In the genomic region with DNA sequence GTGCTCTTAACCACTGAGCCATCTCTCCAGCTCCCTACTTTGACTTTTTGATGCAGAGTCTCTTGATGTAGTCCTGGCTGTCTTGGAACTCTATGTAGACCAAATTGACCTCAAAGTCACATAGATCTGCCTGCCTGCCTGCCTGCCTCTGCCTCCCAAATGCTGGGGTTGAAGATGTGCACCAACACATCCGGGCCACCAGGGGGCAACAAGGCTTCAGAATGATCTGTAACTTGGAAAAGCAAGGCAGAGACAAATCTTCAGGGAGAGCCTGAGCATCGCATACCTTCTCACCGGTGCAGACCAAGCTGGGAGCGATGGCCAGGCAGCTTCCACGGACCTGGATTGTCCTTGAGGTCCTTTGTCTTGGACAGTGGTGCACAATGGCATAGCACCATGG, we compare ENCODE assay signal across 9 mouse cellular contexts. TPM values are rescaled to one million over a fixed set of nuclear protein-coding genes. Genes with fewer than 3 reads are reported as not detected.
DNase-seq lines count a peak whose midpoint lies in the region; ATAC-seq and TF ChIP-seq lines count a peak whose summit lies in the region.
"Had no signal": no experiment of that assay in that cellular context is flagged by ENCODE, and none has a peak within 500 bp of the region (broad histone marks: within the 10 kb centered on the region; RNA-seq: fewer than 3 reads in every experiment).

No protein-coding gene starts in this region.

- H3K9ac ChIP-seq in kidney, embryonic 16.5 days (replicated peaks; ENCODE audit: low read length), result no peak overlapping the region
- H3K9ac ChIP-seq: liver, embryonic 15.5 days had no signal

- ATAC-seq in kidney, embryonic 16.5 days (ENCODE audit: low FRiP score, low TSS enrichment), result no peak

- H3K9me3 ChIP-seq in kidney, embryonic 16.5 days (ENCODE audit: low read length), result no peaks in the 10 kb centered on the region
- H3K9me3 ChIP-seq: liver, embryonic 15.5 days had no signal

- TF ChIP-seq POLR2A in lung, adult 2 months (IDR thresholded peaks at IDR 0.05; ENCODE audit: borderline replicate concordance, extremely low read depth, low read depth, low read length), result no peak

- peak; percentile 66 for DNase-seq in kidney, adult 11 months
- DNase-seq in ES-CJ7 (ENCODE audit: low read depth, low spot score), result peak; percentile 84
- DNase-seq in brain, adult 2 months (ENCODE audit: low read depth, low spot score), result peak; percentile 60
- DNase-seq in gastrocnemius, postnatal 25 days, result peak; percentile 30
- DNase-seq in lung, adult 2 months, result peak; percentile 63
- peak; percentile 51 to 79 for DNase-seq in spleen, postnatal 10 days (ENCODE audit: low spot score in 2 of 2)
- no peak for DNase-seq in left cerebral cortex, postnatal 36 days (ENCODE audit: low spot score in 2 of 2)

- H3K4me3 ChIP-seq in kidney, embryonic 16.5 days (ENCODE audit: low read length), result no peak overlapping the region
- no peak overlapping the region for H3K4me3 ChIP-seq in lung, adult 2 months (replicated peaks; ENCODE audit: extremely low read depth, low read depth, low read length)
- H3K4me3 ChIP-seq: liver, embryonic 15.5 days had no signal

- TF ChIP-seq CTCF in lung, adult 2 months (IDR thresholded peaks at IDR 0.05; ENCODE audit: insufficient read depth, low read length), result peak; percentile 78

- intact Hi-C loops in left cerebral cortex, postnatal 36 days (cut with DNase I), result no loop called here

- WGBS in kidney, embryonic 16.5 days, result 46% methylated on average over 5 of the region's 5 CpGs
- 28% methylated on average over 5 of the region's 5 CpGs for WGBS in lung, adult 2 months

- H3K27me3 ChIP-seq in kidney, embryonic 16.5 days (ENCODE audit: insufficient read depth, low read length), result no peaks in the 10 kb centered on the region
- H3K27me3 ChIP-seq: liver, embryonic 15.5 days had no signal

- no peak overlapping the region for H3K4me2 ChIP-seq in kidney, embryonic 16.5 days (replicated peaks; ENCODE audit: low read depth, low read length)
- H3K4me2 ChIP-seq: liver, embryonic 15.5 days had no signal

- H3K27ac ChIP-seq in kidney, embryonic 16.5 days (ENCODE audit: low read length), result no peak overlapping the region
- H3K27ac ChIP-seq: liver, embryonic 15.5 days had no signal

- H3K4me1 ChIP-seq in kidney, embryonic 16.5 days (ENCODE audit: insufficient read depth, low read length), result no peaks in the 10 kb centered on the region; the same call in 1 of the 2 replicates
- H3K4me1 ChIP-seq in lung, adult 2 months (ENCODE audit: control insufficient read depth, insufficient read depth, low read length), result peaks cover 6% of the 10 kb centered on the region

- peaks cover 4% of the 10 kb centered on the region; the same call in 1 of the 2 replicates for H3K36me3 ChIP-seq in kidney, embryonic 16.5 days (ENCODE audit: insufficient read depth, low read length)
- H3K36me3 ChIP-seq: liver, embryonic 15.5 days had no signal

RNA-seq across cellular contexts. Expression of gene Shisa5, which starts 7.9 kb away (rescaled TPM):
- polyA plus RNA-seq in kidney, embryonic 16.5 days (2015; fragmentation: Nextera tagmentation; extraction: Ambion mirVana), result 104 and 110 TPM in 2 replicates
- total RNA-seq in gastrocnemius, postnatal 25 days (2021), result 10 to 100 TPM; 12.9 to 21.6 TPM
- polyA plus RNA-seq in lung, adult 2 months (2012; rRNA removed), result 918 and 1,083 TPM in 2 replicates
- total RNA-seq in left cerebral cortex, postnatal 36 days (2021), result 10 to 100 TPM; 63.9 to 74.8 TPM

RNA-seq across cellular contexts. Expression of gene Trex1, which starts 13.2 kb away (rescaled TPM):
- polyA plus RNA-seq in kidney, embryonic 16.5 days (2015; fragmentation: Nextera tagmentation; extraction: Ambion mirVana), result 13.6 and 16.6 TPM in 2 replicates
- total RNA-seq in gastrocnemius, postnatal 25 days (2021), result 10 to 100 TPM in 1 of 2 experiments, 1 to 10 TPM in 1; 9.7 to 10.5 TPM
- 83.7 and 86.9 TPM in 2 replicates for polyA plus RNA-seq in lung, adult 2 months (2012; rRNA removed)
- 10 to 100 TPM; 12.5 to 15.7 TPM for total RNA-seq in left cerebral cortex, postnatal 36 days (2021)

RNA-seq across cellular contexts. Expression of gene Atrip, which starts 27.6 kb away (rescaled TPM):
- polyA plus RNA-seq in kidney, embryonic 16.5 days (2015; fragmentation: Nextera tagmentation; extraction: Ambion mirVana), result 26.7 and 30.7 TPM in 2 replicates
- 1 to 10 TPM; 7.9 to 8.4 TPM for total RNA-seq in gastrocnemius, postnatal 25 days (2021)
- polyA plus RNA-seq in lung, adult 2 months (2012; rRNA removed), result 18.8 and 21.9 TPM in 2 replicates
- 10 to 100 TPM; 26.6 to 34.1 TPM for total RNA-seq in left cerebral cortex, postnatal 36 days (2021)

RNA-seq across cellular contexts. Expression of gene Ccdc51, which starts 36.0 kb away (rescaled TPM):
- polyA plus RNA-seq in kidney, embryonic 16.5 days (2015; fragmentation: Nextera tagmentation; extraction: Ambion mirVana), result 16.5 and 16.8 TPM in 2 replicates
- 1 to 10 TPM; 6.9 to 7.5 TPM for total RNA-seq in gastrocnemius, postnatal 25 days (2021)
- 3.5 and 3.7 TPM in 2 replicates for polyA plus RNA-seq in lung, adult 2 months (2012; rRNA removed)
- total RNA-seq in left cerebral cortex, postnatal 36 days (2021), result 1 to 10 TPM; 7.2 to 8.1 TPM

RNA-seq across cellular contexts. Expression of gene Tma7, which starts 36.1 kb away (rescaled TPM):
- polyA plus RNA-seq in kidney, embryonic 16.5 days (2015; fragmentation: Nextera tagmentation; extraction: Ambion mirVana), result 494 and 537 TPM in 2 replicates
- total RNA-seq in gastrocnemius, postnatal 25 days (2021), result 100 to 1,000 TPM; 238 to 253 TPM
- polyA plus RNA-seq in lung, adult 2 months (2012; rRNA removed), result 13.4 and 19.0 TPM in 2 replicates
- 100 to 1,000 TPM; 348 to 352 TPM for total RNA-seq in left cerebral cortex, postnatal 36 days (2021)

Comparison
In these comparisons a context has a peak if more than half of its experiments do, and no peak if none do; other contexts are left out.
1. DNase-seq: peak in kidney, adult 11 months (single experiment), ES-CJ7 (single experiment), brain, adult 2 months (single experiment), gastrocnemius, postnatal 25 days (single experiment), lung, adult 2 months (single experiment) and spleen, postnatal 10 days (2 of 2); none in left cerebral cortex, postnatal 36 days (0 of 2).